Mouse (Mus musculus) lung, postnatal 0 days (tissue): ENCODE results near the gene Slc29a2. TPM values are rescaled to one million over a fixed set of nuclear protein-coding genes. Genes with fewer than 3 reads are reported as not detected.

Experiments
- ATAC-seq: fragments of 200-750 bp; cut with Nextera tagmentation; 2 replicates; pipeline ENCODE4 v1.8.0; 2017; ENCODE audit warnings: moderate library complexity
- DNase-seq: peaks from one replicate; pipeline ENCODE4 v3.0.0-alpha.2; 2016; ENCODE audit warnings: low spot score
- H3K27ac ChIP-seq: fragments of 300-500 bp; sonication (generic); 2 replicates; pipeline ENCODE4 v1.5.1; 2014; ENCODE audit warnings: antibody characterized with exemption, mild to moderate bottlenecking, low read length, mixed read lengths
- H3K27me3 ChIP-seq: fragments of 300-500 bp; sonication (generic); replicated peaks from 2 replicates; pipeline ENCODE4 v1.6.1; 2014; ENCODE audit warnings: low read length, mixed read lengths; ENCODE audit not compliant: insufficient read depth
- H3K36me3 ChIP-seq: fragments of 300-500 bp; sonication (generic); 2 replicates; pipeline ENCODE4 v1.6.1; 2014; ENCODE audit warnings: low read length, mixed read lengths; ENCODE audit not compliant: insufficient read depth
- H3K4me1 ChIP-seq: fragments of 300-500 bp; sonication (generic); 2 replicates; pipeline ENCODE4 v1.6.1; 2014; ENCODE audit warnings: antibody characterized with exemption, low read depth, low read length, mixed read lengths; ENCODE audit not compliant: insufficient read depth
- H3K4me2 ChIP-seq: fragments of 300-500 bp; sonication (generic); replicated peaks from 2 replicates; pipeline ENCODE4 v1.6.1; 2014; ENCODE audit warnings: low read depth, mild to moderate bottlenecking, low read length, moderate library complexity, mixed read lengths
- H3K4me3 ChIP-seq: fragments of 300-500 bp; sonication (generic); 2 replicates; pipeline ENCODE4 v1.5.1; 2014; ENCODE audit warnings: low read depth, low read length
- H3K9ac ChIP-seq: fragments of 300-500 bp; sonication (generic); replicated peaks from 2 replicates; pipeline ENCODE4 v1.6.1; 2014; ENCODE audit warnings: low read depth, mild to moderate bottlenecking
- H3K9me3 ChIP-seq: fragments of 300-500 bp; sonication (generic); 2 replicates; pipeline ENCODE4 v1.6.1; 2016; ENCODE audit warnings: low read length, mixed read lengths
- CTCF ChIP-seq: IDR thresholded peaks from 2 replicates; pipeline ENCODE4 v1.5.1; 2016; ENCODE audit warnings: antibody characterized with exemption, mild to moderate bottlenecking
- EP300 ChIP-seq: IDR thresholded peaks from 2 replicates; pipeline ENCODE4 v1.6.1; 2016; ENCODE audit warnings: antibody characterized with exemption, mild to moderate bottlenecking, control low read depth
- WGBS: fragments of 180-500 bp; shearing (Covaris S2); extraction: QIAGEN DNeasy Blood & Tissue Kit; methylation state at CpG from one replicate; pipeline ENCODE4 v1.1.7; 2014; 5-methylcytosine and 5-hydroxymethylcytosine counted together
- polyA plus RNA-seq: library from polyadenylated mRNA; unstranded; fragments of >200 nt; fragmentation: Nextera tagmentation; extraction: Ambion mirVana; gene quantifications from 2 replicates; pipeline ENCODE4 v1.2.1, GENCODE M21; 2015

The Slc29a2 gene
- polyA plus RNA-seq, 1 experiment from 2014 or later, result 0.88 TPM

- no peaks in the 10 kb centered on the region for H3K9me3 ChIP-seq
- H3K36me3 ChIP-seq, result peaks cover 13% of the 10 kb centered on the region; the same call in 1 of the 2 replicates
- TF ChIP-seq CTCF (peak; percentile 16; the same call in 1 of the 2 replicates), EP300 (no peak)
- no peak overlapping the region for H3K9ac ChIP-seq
- WGBS, result 81% methylated on average over 14 of the region's 14 CpGs
- DNase-seq (no peak), ATAC-seq (no peak)
- H3K4me3 ChIP-seq, result no peak overlapping the region
- H3K4me2 ChIP-seq, result no peak overlapping the region
- no peaks in the 10 kb centered on the region for H3K4me1 ChIP-seq
- H3K27ac ChIP-seq, result no peak overlapping the region
- H3K27me3 ChIP-seq, result no peaks in the 10 kb centered on the region
Measured at GRCm38 (mm10) chr19:5048138-5049056, 24.7 kb downstream of the Slc29a2 start.

- Histone ChIP-seq H3K27ac (no peak overlapping the region), H3K4me3 (no peak overlapping the region), H3K27me3 (no peaks in the 10 kb centered on the region), H3K36me3 (peaks cover 13% of the 10 kb centered on the region; the same call in 1 of the 2 replicates), H3K9me3 (no peaks in the 10 kb centered on the region), H3K4me1 (no peaks in the 10 kb centered on the region), H3K4me2 (no peak overlapping the region), H3K9ac (no peak overlapping the region)
- ATAC-seq (no peak), DNase-seq (no peak)
- TF ChIP-seq CTCF (no peak), EP300 (no peak)
- WGBS, result 84% methylated on average over 6 of the region's 6 CpGs
Measured at GRCm38 (mm10) chr19:5049325-5049724, 25.7 kb downstream of the Slc29a2 start.

- no peaks in the 10 kb centered on the region for H3K9me3 ChIP-seq
- H3K4me3 ChIP-seq, result peak within 1 kb of the TSS; percentile 14
- 0 out of 2 replicates have a peak within 1 kb of the TSS, but pooled peaks have one; percentile 0 for H3K9ac ChIP-seq
- WGBS, result 17% methylated on average over 13 of the region's 14 CpGs
- peak within 1 kb of the TSS; percentile 66 for H3K27ac ChIP-seq
- H3K27me3 ChIP-seq, result no peaks in the 10 kb centered on the region
- TF ChIP-seq EP300, result 0 out of 2 replicates have a peak, but pooled peaks have one; percentile 12
- peak; percentile 71 for TF ChIP-seq CTCF
- H3K4me2 ChIP-seq, result peak within 1 kb of the TSS; percentile 54
- no peaks in the 10 kb centered on the region for H3K4me1 ChIP-seq
- ATAC-seq (peak; percentile 90), DNase-seq (peak; percentile 92)
- peaks cover 13% of the 10 kb centered on the region; the same call in 1 of the 2 replicates for H3K36me3 ChIP-seq
Measured at GRCm38 (mm10) chr19:5050047-5050905, 26.6 kb downstream of the Slc29a2 start, which contains the start of gene Rin1. TSS of gene Rin1 (plus strand) at chr19:5050481.

GRCm38 (mm10) chr19:5051031-5051430 is 27.4 kb downstream of the Slc29a2 start:
- Histone ChIP-seq H3K27ac (peak overlapping the region; percentile 66), H3K36me3 (peaks cover 13% of the 10 kb centered on the region; the same call in 1 of the 2 replicates), H3K4me3 (peak overlapping the region; percentile 14), H3K4me1 (no peaks in the 10 kb centered on the region), H3K4me2 (peak overlapping the region; percentile 54), H3K9ac (0 out of 2 replicates have a peak overlapping the region, but pooled peaks have one; percentile 0), H3K27me3 (no peaks in the 10 kb centered on the region), H3K9me3 (no peaks in the 10 kb centered on the region)
- ATAC-seq, result peak; percentile 32
- DNase-seq, result peak; percentile 34
- TF ChIP-seq CTCF, result no peak
- 0 out of 2 replicates have a peak, but pooled peaks have one; percentile 3 for TF ChIP-seq EP300
- whole genome bisulfite sequencing, result 4% methylated on average over 17 of the region's 17 CpGs

- H3K27ac ChIP-seq, result no peak overlapping the region
- peak overlapping the region; percentile 14 for H3K4me3 ChIP-seq
- DNase-seq, result no peak
- TF ChIP-seq CTCF (no peak), EP300 (no peak)
- WGBS, result 35% methylated on average over 2 of the region's 3 CpGs
- H3K9me3 ChIP-seq, result no peaks in the 10 kb centered on the region
- no peak overlapping the region for H3K9ac ChIP-seq
- H3K27me3 ChIP-seq, result no peaks in the 10 kb centered on the region
- ATAC-seq, result no peak
- H3K4me2 ChIP-seq, result peak overlapping the region; percentile 54
- no peaks in the 10 kb centered on the region for H3K4me1 ChIP-seq
- H3K36me3 ChIP-seq, result peaks cover 13% of the 10 kb centered on the region; the same call in 1 of the 2 replicates
Measured at GRCm38 (mm10) chr19:5051515-5051914, 27.9 kb downstream of the Slc29a2 start.
